Mouse (Mus musculus): Measurements from ENCODE around the gene Kbtbd3. TPM values are rescaled to one million over a fixed set of nuclear protein-coding genes. Genes with fewer than 3 reads are reported as not detected.

The Kbtbd3 gene
- total RNA-seq (2014; fragmentation: Nextera tagmentation), result 2.3 and 4.8 TPM in 2 replicates
- 1.6 and 3.8 TPM in 2 replicates for total RNA-seq (2017)

DNA sequence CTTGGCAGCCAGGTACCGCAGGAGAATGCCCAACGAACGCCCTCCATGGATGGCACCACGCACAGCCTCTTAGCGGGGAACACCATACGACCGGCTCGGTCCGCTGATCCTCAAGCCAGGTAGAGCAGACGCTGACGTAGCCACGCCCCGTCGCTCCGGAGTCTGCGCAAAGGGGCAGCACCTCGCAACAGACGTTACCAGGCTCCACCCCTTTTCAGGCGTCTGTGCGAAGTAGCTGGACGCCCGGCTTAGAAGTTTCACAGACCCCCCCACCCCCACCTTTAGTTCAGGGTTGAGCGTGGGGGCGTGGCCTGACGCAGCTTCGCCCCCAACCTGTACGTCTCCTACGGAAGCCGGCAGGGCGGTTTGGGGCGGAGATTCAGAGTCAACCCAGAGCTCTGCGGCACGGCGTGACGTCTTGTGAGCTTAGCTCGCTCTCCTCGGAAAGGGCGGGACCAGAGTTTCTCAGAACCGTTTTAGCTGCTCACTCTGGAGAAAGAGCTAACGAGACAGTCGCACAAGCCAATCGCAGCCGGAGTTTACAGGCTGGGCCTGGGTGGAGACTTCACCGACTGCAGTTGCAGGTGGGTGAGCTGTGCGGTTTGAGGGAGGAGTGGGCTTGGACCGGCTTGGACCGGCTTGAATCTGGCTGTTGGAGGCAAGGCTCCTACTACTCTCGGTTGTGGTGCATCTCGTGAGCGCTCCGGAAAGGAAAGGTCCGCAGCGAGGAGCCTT lies at the start of gene Kbtbd3, which contains the start of gene Aasdhppt:
TSS of gene Kbtbd3 (plus strand) at position 483 of the 735 bp plus-strand sequence.
TSS of gene Aasdhppt (minus strand) at position 121 of the 735 bp plus-strand sequence.
- ATAC-seq (replicated peaks; ENCODE audit: poor library complexity, severe bottlenecking), result peak; percentile 79

- ATAC-seq (replicated peaks; ENCODE audit: poor library complexity, severe bottlenecking), result no peak
Measured at GRCm38 (mm10) chr9:4259841-4260745, 49.5 kb upstream of the Kbtbd3 start.

DNA sequence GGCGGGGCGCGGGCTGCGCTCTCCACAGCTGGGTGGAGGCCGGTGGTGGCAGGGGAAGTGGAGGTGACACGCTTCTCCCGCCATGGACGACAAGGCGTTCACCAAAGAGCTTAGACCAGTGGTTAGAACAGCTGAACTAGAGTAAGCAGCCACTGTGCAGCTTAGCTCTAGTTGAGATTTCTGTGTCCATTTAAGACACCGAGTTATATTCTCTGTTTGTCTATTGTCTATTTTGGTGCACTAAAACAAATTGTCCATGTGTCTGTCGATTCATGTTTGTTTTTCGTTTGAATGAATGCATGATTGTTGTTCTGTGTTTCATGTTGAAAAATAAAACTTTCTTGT lies 48.9 kb upstream of the Kbtbd3 start:
- no peak for ATAC-seq (replicated peaks; ENCODE audit: poor library complexity, severe bottlenecking)

- no peak for ATAC-seq (replicated peaks; ENCODE audit: poor library complexity, severe bottlenecking)
Measured at GRCm38 (mm10) chr9:4266881-4267280, 42.8 kb upstream of the Kbtbd3 start.

- ATAC-seq (replicated peaks; ENCODE audit: poor library complexity, severe bottlenecking), result no peak
Measured at GRCm38 (mm10) chr9:4283850-4284249, 25.8 kb upstream of the Kbtbd3 start.

- no peak for ATAC-seq (replicated peaks; ENCODE audit: poor library complexity, severe bottlenecking)
Measured at GRCm38 (mm10) chr9:4300466-4300865, 9.2 kb upstream of the Kbtbd3 start.

- no peak for ATAC-seq (replicated peaks; ENCODE audit: poor library complexity, severe bottlenecking)
Measured at GRCm38 (mm10) chr9:4304867-4305266, 4.8 kb upstream of the Kbtbd3 start.

GRCm38 (mm10) chr9:4308628-4309350 lies 844 bp upstream of the Kbtbd3 start:
- peak; percentile 55 for ATAC-seq (replicated peaks; ENCODE audit: poor library complexity, severe bottlenecking)

- peak; percentile 24 for ATAC-seq (replicated peaks; ENCODE audit: poor library complexity, severe bottlenecking)
Measured at GRCm38 (mm10) chr9:4310706-4311105, 1.1 kb downstream of the Kbtbd3 start.

- no peak for ATAC-seq (replicated peaks; ENCODE audit: poor library complexity, severe bottlenecking)
Measured at GRCm38 (mm10) chr9:4311162-4311561, 1.5 kb downstream of the Kbtbd3 start.

- ATAC-seq (replicated peaks; ENCODE audit: poor library complexity, severe bottlenecking), result no peak
Measured at GRCm38 (mm10) chr9:4313946-4314345, 4.3 kb downstream of the Kbtbd3 start.

- ATAC-seq (replicated peaks; ENCODE audit: poor library complexity, severe bottlenecking), result no peak
Measured at GRCm38 (mm10) chr9:4315746-4316145, 6.1 kb downstream of the Kbtbd3 start.

- ATAC-seq (replicated peaks; ENCODE audit: poor library complexity, severe bottlenecking), result peak; percentile 99
Measured at GRCm38 (mm10) chr9:4318939-4319721, 9.5 kb downstream of the Kbtbd3 start.

GRCm38 (mm10) chr9:4353163-4353562 lies 43.5 kb downstream of the Kbtbd3 start:
- no peak for ATAC-seq (replicated peaks; ENCODE audit: poor library complexity, severe bottlenecking)

DNA sequence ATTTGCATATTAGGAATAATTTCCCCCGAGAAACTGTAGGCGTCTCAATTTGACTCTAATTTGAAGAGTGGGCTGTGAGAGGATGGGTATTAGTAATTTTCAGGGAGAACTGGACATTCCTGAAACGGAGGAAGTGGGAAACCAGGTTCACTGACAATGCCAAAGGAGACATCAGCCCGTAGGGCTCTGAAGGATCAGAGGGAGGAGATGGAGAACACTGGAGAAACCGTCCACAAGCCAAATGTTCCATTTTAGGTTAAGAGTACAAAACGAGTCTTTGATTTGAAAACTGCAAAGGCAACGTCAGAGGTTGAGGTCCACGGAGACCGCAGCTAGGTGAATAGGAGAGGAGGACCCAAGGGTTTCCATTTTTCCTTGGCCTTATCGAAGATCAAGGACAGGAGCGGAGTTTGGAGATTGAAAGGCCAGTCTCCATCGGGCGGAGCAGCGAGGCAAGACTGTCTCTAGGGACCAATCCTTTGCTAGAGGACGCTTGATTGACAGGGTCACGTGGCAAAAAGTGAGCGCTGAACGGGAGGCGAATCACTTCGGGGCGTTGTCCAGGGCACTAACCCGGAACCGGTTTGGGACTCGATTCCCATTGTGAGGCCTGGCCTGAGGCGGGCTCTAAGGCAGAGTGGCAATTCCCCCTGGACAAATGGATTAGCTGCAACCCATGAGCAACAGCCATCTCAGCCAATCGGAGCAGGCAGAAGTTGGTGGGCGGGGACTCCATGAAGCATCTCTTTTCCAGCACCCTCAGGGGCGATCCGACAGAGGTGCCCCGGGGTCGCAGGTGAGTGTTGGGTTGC lies 66.4 kb downstream of the Kbtbd3 start, which contains the start of gene Msantd4:
TSS of gene Msantd4 (plus strand) at position 735 of the 812 bp plus-strand sequence.
- peak; percentile 98 for ATAC-seq (replicated peaks; ENCODE audit: poor library complexity, severe bottlenecking)

- no peak; the same call in 1 of the 2 replicates for ATAC-seq (replicated peaks; ENCODE audit: poor library complexity, severe bottlenecking)
Measured at GRCm38 (mm10) chr9:4376640-4377120, 67.0 kb downstream of the Kbtbd3 start.

Measured in granulocyte monocyte progenitor cell, adult 5-6 weeks (primary cell).